Mouse (Mus musculus): ENCODE results near the gene D11Wsu47e. TPM values are rescaled to one million over a fixed set of nuclear protein-coding genes. Genes with fewer than 3 reads are reported as not detected.

The D11Wsu47e gene
- polyA plus RNA-seq, 1 experiment: 12.5 TPM

DNA sequence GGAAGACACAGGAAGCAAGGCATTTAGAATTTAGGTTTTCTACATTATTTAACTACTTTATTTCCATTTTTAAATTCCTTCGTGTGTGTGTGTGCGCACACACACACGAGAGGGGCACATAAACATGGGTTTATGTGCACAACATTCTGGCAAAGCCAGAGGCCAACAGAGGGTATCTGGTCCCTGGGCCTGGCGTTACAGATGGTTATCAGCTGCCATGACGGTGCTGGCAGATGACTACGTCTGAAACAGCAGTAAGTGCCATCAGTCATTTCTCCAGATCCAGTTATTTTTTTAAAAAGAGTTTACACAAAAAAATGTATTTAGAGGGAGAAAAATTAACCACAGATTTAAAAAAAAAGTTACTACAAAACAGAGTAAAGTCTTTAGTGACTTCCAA lies 18.0 kb upstream of the D11Wsu47e start:
- no peak for DNase-seq (ENCODE audit: low spot score)

DNA sequence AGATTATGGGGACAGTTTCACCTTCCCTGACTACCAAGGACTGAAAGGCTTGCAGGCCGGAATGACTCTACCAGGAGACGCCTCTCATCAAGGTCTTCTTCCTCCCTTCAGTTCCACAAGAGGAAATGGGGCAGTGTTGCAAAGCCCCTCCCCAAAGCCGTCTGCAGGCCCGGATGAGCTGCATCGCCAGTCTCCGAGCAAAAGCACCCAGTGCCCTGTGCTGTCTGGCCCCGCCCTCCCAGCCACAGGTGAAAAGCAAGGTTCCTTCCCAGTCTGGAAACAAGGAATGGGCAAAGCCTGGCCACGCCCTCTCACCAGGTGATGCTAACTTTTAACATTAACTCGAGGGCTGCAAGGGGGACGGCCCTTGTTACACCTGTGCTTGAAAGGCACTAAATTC lies 17.6 kb upstream of the D11Wsu47e start:
- no peak for DNase-seq (ENCODE audit: low spot score)

DNA sequence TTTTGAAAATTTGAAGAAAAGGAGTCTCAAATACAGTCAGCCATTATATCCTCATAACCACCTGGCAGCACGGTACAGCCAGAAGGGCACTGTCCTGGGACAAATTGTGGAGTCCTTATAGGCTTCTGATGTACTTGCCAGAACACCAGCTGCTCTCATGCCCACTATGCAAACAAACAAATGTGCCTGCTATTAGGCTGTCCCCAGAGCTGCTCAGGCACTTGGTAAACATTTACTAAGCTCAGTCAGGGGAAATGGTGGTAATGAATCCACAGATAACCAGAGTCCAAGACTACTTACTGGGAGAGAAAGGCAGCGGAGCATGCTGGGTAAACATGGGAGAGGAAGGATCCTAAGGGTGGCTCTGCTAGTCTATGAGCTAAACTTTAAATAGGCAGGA lies 17.1 kb upstream of the D11Wsu47e start:
- no peak for DNase-seq (ENCODE audit: low spot score)

DNA sequence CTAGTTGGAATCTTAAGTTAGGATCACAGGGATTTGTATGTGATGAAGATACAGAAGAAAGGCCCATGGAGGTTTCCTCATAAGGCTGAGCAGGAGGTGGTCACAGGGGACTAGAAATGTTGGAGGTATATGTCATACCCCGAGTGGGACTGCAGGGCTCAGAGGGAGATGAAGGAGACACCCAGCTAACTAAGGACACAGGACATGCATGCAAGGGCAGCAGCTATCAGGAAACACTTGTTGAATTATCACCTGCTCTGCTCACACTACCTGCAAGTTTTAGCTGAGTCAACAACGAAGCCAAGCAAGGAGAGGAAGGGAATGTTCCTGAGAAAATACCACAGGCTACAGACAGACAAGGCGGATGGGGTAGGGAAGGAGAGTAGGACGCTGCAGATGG lies 16.5 kb upstream of the D11Wsu47e start:
- DNase-seq (ENCODE audit: low spot score): no peak

DNA sequence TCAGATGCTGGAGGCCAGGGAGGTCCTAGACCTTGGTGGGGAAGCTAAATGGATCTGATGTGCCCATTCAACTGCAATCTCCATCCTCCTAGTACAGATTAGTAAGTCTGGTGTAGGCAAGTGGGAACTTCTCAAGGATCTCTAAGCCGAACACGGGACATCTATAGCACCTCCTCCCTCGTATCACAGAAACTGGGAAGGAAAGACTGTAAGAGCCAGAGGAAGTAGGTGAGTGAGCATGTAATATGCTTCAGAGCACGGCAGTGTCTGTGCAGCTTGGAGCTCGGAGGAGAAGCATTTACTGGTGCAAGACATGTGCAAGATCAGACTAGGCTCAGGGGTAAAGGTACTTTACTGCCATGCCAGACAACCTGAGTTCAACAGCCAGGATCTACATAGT lies 15.4 kb upstream of the D11Wsu47e start:
- DNase-seq (ENCODE audit: low spot score): no peak

DNA sequence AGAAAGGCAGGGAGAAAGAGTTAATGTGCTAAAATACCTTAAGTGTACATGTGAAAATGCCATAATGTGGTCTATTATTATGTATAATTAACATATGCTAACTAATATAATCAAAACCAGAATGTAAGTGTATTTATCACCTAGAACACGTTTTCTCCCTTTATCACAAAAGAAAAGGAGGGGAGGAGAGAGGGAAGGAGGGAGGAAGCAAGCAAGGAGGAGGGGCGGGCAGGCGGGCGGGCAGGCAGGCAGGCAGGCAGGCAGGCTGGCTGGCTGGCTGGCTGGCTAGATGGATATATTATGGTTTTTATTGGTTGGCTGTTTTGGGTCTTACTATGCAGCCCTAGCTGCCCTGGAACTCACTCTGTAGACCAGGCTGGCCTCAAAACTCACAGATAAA lies 14.5 kb upstream of the D11Wsu47e start:
- no peak for DNase-seq (ENCODE audit: low spot score)

DNA sequence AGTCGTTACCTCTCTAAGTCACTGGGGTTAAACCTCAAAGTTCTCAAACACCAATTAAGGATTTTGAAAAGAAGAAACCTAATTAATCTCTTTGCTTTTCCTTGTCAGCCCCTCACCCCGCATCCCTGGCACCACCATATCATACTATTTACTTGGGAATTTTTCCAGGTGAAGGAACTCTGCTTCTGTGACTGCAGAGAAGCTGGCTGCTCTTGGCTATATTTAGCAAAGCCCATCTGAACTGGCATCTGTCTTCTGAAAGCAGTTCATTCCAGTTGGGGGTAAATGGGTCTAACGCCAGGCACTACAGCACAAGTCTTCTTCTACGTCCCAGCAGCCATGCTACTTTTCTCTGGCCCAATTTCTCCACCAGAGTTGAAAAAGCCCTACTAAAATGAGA lies 10.6 kb upstream of the D11Wsu47e start:
- DNase-seq (ENCODE audit: low spot score): no peak

DNA sequence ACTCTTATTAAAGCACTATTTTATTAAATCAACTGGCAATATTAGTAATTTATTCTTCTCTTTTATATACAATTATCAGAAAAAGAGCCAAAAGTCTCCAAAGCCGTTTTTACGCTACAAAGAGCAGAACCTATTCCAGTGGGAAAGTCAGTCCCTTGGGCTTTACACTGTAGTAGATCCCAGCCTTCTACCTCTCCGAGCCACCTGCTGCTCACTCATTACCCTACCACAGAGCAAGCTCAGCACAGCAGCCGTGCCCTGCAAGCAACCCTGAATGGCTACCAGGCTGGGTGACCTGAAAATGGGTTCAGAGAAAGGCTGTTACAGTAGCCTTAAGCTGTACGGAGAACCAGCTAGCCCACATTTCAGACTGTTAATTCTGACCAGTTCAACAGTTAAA lies 9.6 kb upstream of the D11Wsu47e start:
- no peak for DNase-seq (ENCODE audit: low spot score)

DNA sequence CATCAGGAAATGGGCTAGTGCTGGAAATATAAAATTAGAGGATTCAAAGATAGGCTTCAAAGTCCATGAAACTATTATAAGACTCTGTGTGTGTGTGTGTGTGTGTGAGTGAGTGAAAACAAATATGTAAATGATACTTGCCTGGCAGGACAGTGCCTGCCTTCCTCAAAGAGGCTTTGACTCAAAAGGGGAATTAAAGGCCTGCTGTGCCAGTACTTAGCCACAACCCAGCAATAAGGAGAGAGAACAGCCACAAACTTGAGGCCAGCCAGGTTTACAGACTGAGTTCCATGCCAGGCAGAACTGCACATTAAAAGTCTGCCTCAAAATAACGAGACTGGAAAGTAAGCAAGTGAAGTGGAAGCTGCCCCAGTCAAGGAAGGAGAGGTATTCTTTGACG lies 7.4 kb upstream of the D11Wsu47e start:
- DNase-seq (ENCODE audit: low spot score): no peak

DNA sequence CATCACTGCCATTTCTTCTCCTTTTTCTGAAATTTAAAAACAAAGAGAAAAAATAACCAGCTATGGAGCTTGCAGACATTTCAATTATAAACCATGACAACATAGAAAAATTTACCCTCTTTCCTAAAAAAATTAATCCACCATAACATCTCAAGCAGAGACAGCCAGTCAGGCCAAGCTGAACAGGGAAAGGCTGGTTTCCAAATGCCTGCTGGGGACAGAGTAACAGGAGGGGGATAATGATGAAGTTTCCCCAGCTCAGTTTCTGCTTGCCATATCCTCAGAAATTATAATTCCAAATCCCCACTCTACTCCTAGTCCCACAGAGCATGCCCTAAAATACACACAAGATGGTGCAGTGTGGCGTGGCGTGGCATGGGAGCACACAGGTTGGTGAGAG lies 6.8 kb upstream of the D11Wsu47e start:
- no peak for DNase-seq (ENCODE audit: low spot score)

DNA sequence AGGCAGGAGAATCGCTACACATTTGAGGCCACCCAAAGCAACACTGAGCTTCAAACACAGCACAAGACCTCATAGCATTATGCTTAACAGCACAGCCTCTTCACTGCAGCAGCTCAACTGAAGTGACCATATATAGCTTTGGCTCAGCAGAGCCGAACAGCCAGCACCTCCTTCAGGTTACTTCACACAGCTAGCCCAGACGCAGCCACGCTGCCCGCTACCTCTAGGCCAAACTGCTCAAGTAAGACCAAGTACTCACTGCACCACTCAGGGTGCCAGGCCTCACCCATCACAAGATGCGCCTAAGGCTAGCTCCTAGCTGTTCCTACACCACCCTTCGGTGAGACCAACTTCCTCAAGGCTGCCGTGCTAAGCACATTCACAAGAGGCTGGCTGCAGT lies 5.8 kb upstream of the D11Wsu47e start:
- DNase-seq (ENCODE audit: low spot score): no peak

DNA sequence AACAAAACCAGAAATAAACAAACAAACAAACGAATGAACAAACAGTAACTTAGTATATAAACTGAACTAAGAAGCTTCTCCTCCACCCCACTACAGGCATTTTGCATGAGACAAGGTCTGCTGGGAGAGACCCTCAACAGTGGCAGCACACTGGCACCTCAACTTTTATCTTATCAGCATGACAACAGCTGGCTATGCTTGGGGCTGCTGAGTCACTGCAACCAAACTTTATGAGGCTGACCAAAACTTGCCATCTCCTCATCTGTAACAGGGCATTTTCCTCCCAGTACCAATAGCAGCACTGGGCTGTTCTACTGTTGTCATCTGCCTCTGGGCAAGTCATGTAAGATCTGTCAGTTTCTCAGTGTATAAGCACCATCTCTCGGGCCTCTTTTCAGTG lies 3.3 kb upstream of the D11Wsu47e start:
- no peak for DNase-seq (ENCODE audit: low spot score)

DNA sequence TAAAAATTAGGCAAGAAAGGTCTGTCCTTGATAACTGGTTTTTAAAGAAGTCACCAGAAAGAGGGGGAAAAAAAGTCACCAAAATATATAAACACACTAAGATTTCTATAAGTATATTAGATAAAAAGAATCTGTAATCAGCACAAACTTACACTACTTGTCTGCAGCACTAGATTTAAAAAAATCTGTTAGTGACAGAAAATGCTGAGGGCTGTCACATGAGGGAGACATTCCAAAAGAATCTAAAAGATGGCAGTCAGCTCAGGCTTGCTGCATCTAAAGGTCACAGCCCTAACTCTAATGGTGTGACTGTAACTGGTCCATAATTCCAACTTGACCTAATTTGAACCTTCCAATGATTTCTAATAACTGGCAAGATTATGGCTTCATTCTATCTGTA lies 2.2 kb upstream of the D11Wsu47e start:
- no peak for DNase-seq (ENCODE audit: low spot score)

DNA sequence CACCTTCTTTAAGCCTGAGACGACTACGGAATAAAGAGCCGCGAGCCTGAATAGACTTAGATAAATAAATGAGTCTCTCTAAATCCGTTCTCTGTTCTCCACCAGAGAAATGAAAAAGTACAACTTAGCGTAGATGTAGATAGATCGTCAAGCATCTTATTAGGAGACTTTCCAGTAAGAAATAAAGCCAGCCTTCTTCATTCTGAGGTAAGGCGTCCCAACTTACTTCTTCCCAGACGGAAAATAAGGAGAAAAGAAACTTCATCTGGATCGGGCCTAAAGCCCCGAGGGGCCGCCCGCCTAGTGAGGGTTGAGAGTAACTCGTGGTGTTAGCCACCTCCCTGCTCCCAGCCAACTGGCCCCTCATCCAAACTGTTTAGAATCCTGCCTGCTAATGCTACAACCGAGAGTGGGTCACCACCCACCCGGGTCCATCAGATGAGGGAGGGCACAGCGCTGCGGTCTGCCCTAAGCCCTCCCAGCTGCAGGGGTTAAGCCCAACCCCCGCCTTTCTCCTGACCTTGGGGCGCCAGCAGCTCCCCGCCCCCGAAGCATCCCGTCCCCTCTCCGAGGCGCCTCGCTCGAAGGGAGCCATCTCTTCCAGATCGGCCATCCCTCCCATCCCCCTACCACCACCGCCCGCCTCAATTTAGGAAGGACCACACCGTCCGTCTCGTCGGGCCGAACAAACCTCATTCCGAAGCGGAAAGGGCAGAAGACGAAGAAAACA lies 1.1 kb upstream of the D11Wsu47e start:
- DNase-seq (ENCODE audit: low spot score): peak; percentile 36

DNA sequence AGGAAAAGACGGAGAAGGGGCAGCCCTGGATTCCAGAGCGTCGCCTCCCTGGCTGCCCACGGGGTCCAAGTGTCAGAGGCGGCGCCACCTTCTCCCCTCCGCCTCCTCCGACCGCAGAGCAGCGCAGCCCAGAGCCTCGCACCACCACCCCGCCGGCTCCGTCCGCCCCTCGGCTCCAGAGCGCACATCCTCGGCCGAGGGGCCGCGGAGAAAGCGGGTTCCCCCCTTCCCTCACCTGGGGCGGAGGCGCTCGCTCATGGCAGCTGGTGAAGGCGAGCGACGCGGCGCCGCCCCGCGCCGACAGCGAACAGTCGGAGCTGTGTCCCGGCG lies 620 bp upstream of the D11Wsu47e start:
- DNase-seq (ENCODE audit: low spot score): no peak

DNA sequence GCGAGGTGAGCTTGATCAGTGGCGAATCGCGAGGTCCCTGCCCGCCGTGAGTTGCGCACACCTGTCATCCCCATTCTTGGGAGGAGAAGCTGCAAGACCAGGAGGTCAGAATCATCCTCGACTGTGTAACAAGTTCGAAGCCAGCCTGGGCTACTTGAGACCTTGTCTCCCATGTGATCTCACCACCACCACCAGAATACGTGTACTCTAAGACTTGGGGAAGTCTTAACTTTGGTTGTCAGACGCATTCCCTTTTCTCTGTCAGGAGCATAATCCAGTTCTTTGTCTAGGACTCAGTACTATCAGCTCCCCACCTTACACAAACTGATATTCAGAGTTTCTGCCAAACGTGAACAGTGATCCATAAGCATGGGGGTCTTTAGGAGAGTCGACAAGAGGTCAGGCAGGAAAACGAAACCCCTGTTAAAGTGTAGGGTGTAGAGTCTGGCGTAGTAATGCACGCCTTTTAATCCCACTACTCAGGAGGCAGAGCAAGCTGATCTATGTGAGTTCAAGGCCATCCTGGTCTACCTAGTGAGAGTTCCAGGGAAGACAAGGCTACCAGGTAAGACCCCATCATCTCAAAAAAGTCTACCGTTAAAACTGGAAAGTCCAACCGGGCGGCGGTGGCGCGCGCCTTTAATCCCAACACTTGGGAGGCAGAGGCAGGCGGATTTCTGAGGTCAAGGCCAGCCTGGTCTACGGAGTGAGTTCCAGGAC lies 655 bp downstream of the D11Wsu47e start:
- no peak for DNase-seq (ENCODE audit: low spot score)

DNA sequence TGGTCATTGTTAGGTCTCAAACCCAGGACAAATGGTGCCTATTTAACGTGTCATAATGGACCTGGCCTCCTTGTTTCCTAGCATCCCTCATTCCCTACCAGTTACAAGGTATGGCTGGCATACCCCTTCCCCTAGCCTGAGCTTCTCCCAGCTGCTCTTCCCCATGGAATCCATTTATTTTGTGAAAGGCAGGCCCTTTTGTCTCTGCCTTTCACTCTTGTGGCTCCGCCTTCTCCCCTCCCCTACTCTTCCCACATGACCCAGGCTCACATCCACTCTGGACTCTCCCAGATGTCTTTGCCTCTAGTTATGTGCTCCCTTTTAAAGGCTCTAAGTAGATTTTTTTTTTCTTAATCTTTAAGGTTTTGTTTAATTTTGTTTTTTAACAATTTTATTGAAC lies 2.8 kb downstream of the D11Wsu47e start:
- no peak for DNase-seq (ENCODE audit: low spot score)

DNA sequence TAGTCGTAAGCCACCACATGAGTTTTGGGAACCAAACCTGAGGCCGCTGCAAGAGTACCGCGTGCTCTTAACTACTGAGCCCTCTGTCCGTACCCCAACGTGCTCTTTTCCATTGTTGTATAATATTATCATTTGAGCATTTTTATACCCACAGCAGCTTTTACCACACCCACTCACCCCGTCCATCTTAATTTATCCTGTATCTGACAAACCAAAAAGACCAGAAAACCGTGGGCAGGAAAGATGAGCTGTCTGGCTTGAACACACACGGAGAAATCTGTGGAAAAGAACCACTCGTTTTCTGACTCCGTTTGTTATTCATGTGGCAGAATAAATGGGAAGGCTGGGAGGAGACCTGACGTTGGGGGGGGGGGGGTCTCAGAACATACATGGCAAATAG lies 6.3 kb downstream of the D11Wsu47e start:
- no peak for DNase-seq (ENCODE audit: low spot score)

DNA sequence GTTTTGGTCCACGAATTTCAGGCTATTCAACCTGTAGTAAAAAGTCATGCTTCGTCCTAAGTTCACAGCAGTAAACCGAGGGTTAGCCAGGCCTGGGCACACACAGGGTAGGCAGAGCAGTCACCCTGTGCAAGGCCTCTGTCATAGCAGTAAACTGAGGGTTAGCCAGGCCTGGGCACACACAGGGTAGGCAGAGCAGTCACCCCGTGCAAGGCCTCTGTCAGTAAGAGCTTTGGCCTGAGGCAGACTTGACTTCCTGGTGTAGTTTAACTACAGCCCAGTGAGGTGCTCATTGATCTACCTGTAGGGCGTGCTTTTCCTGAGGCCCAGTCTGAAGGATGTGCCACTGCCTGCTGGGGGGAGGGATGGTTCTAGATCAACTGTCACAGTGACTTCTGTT lies 7.1 kb downstream of the D11Wsu47e start:
- DNase-seq (ENCODE audit: low spot score): no peak

DNA sequence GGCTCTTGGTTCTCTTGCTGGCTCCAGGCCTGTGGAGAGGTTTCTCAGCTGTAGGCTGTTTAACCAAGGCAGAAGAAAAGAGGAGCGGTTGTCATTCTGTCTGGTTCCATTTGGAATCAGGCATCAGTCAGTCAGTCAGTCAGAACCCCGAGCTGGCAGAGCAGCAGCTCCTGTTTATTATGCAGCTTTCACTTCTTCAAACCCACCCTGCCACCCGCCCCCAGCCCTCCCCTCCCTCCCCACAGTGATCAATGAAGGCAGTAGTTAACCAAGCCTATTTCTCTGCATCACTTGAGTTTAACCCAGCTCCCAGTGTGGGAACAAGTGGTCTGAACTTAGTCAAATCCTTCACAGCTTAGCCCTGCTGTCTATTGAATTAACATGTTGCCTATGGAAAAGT lies 7.6 kb downstream of the D11Wsu47e start:
- DNase-seq (ENCODE audit: low spot score): no peak

DNA sequence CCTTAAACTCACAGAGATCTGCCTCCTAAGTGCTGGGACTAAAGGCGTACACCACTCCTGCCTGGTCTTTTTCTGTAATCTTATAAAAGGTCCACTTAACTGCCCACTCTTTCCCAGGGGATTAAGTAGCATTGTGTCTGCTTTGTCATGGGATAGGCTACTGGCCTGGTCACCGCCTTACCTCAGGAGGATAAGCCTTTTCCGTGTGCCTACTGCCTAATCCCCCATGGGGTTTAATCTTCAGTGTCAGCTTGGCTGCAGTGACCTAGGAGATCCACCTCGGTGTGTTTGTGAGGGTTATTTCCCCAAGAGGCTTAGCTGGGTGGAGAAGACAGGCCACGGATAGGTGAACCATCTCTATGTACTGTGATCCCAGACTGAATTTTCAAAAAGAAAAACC lies 13.4 kb downstream of the D11Wsu47e start:
- DNase-seq (ENCODE audit: low spot score): no peak

DNA sequence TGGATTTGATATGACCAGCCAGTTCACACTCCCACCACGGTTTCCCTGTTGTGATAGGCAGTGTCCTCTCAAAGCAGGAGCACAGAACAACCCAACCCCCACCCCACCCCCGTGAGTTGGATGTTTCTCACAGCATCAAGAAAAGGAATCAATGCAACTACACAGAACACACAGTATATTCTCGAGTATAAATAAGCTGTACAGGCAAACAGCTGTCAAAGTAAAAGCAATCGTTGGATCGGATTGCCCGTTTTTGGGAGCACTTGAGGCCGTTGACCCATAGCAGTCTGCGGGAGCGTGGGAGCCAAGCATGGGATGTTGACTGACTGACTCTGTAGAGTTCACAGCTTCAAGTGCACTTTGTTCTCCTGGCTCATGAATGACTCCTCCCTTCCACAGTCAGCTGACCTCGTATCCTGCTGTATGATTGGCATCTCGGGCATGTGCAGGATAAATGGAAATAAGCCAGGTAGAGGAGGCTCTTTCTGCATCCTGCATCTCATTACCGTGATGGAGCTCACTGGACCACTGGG lies 13.9 kb downstream of the D11Wsu47e start:
- DNase-seq (ENCODE audit: low spot score): no peak

DNA sequence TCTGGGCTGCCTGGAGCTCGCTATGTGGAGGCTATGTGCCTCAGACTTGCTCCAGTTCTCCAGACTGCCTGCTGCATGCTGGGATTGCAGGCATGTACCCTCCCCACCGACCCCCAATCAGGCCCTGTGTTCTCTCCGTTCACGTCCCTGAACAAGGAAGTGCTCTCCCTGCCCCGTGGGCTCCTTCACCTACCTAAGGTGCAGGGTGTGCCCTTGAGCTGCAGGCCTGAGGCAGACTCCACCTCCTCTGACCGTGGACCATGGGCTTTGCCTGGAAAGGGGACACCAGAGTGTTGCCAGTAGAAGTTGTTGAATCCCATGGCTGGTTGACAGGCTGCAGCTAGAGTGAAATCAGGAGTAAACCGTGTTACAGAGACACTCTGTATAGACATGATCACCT lies 15.4 kb downstream of the D11Wsu47e start:
- DNase-seq (ENCODE audit: low spot score): no peak

DNA sequence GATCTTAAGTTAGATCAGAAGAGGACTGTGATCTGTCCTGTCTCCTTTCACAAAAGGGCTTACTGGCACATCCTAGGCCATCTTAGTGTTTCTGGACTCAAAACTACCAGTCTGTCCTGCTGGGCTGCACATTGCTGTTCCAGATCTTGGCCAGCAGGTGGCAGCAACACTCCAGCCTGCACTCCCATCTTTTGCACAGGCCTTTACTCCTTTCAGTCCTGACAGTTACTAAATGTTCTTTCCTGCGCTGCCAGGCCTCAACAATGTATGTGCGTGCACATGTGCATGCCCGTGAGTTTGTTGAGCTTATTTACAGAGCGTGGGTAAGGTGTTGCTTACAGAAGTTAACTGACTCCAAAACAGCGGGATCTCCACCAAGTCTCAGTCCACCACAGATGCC lies 19.5 kb downstream of the D11Wsu47e start:
- peak; percentile 63 for DNase-seq (ENCODE audit: low spot score)
